Mouse (Mus musculus) testis, postnatal 10 days (tissue): ENCODE results near the gene Bcdin3d.

Source experiments
- DNase-seq: peaks from one replicate; pipeline ENCODE4 v3.0.0; 2021; ENCODE audit warnings: low spot score

The Bcdin3d gene

DNA sequence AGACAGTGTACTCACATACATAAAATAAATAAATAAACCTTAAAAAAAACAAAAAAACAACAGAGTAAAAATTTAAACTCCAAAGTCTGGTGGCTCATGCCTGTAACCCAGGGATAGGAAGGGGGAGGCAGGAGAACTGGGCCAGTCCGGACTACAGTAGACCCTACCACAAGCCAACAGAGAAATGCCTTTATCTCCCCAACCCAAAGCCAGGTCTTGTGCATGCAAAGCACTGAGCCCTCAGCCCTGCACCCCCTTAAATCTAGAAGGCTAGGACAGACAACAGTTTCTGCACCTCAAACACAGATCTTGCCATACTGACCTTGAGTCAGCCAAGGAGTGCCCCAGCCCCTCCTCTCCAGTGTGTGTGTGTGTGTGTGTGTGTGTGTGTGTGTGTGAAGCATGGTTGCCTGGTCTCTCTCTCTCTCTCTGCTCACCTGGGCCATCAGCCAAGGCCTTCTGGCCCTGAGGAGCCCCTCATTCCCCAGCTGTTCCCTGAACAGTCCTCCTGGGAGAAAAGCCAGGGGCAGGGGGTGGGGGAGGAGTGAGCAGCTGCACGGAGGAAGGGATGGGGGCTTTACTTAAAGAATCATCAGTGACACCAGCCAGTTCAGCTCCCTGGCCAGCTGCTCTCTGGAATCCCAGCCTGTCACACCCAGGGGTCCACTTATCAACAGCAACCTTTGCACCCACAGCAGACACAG is 34.3 kb downstream of the Bcdin3d start:
- DNase-seq = peak; percentile 86

DNA sequence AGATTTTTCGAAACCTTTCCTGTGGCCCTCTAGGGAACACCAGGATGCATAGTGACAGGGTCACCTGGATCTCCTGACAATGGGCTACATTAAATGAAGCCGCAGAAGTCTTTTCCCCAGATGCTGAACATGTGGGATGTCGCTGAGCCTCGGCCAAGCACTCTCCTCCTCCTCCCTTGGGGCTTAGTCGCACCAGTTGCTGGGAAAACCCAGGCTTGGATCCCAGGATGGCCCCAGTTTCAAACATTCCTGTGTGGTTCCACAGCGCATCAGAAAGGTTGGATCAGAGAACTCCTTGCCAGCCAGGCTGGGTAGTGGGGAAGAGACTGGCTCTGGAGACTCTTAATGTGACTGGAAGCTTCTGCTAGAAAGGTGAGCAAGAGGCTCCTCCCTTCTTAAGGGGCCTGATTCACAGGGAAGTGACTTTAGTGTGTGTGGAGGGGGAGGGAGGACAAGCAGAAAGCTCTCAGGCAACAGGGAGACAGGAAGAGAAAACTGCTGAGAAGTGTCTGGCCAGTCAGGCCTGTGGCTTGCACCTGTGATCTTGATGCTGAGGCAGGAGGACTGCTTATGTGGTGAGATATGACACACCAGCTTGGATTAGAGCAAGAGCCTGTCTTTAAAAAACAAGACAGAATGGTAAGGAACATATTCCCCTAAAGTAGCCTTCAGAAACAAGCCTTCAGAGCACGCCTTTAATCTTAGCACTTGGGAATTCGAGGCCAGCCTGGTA is 35.4 kb downstream of the Bcdin3d start:
- no peak for DNase-seq

DNA sequence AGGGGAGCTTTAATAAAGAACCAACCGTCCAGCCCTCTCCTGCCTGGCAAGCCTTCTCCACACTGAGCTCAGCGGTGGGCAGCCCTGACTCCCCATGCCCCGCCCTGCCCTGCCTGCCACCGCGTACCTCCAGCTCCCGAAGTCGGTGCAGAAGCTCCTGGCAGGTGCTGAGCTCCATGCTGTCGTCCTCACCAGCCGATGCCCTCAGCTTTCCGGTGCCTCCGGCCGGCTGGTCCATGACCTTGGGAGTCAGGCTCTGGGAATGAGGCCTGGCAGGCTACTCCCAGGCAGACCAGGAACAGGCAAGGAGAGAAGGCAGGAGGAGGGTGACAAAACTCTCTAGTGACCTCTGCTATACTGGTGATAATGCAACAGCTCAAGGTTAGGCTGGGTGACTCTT is 40.6 kb downstream of the Bcdin3d start:
- peak; percentile 61 for DNase-seq

DNA sequence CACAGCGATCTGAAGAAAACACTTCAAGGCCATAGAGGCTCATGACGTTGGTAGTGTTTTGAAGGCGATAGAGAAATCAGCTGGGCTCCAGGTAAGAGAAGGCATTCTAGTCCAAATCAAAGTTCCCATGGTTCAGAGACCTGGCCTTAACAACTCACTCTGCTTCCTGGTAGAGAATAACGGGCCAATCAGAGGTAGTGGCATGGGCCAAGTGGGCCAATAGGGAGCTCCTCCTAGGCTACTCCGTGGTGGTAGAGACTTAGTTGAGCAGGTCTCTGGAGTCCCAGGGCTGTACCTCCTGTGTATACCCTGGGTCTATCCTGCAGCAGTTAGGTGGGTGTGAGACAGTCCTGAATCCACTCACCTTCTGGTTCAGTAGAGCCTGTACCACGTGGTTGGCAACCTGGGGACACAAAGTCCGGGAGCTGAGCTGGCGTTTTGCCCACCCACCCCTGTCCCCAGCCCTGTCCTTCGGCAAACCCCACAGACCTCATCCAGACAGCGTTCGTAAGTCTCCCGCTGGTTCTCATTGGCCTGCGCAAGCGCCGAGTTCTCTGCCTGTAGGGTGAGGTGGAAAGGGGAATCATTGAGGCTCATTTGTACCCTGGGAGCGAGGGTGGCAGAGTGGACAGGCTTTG is 41.3 kb downstream of the Bcdin3d start:
- peak; percentile 58 for DNase-seq

DNA sequence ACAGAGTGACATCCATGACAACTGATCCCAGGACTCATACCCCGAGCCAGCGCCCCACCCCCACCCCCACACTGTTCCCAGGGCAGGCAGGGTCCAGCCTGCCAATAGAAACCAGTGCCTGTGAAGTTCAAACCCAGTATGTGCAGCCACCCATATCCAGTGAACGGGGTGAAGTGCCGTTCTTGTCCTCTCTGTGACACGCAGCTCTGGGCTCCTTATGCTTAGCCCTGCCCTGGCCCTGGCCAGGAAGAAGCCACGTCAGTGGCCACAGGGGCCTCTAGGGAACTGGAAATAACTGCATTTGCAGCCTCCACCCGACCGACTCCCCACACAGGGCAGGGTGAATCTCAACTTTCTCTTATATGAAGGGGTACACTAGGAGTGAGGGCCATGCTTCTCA is 42.6 kb downstream of the Bcdin3d start:
- no peak for DNase-seq

DNA sequence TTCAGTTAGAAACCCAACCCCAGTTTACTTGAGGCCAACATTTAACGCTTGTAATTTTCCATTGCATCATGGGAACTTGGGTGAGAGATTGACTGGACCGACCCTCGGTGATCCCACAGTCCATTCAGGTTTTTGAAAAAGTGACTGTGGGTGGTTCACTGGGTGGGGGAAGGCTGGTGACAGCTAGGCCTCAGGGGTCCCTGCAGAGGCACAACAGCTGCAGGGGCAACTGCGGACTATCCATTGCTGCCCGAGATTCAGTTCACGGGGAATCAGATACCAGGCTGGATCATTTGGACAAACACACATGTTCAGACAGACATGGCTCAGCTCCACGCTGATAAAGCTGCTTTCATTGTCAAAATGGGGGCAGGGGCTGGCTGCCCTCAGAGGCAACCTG is 43.0 kb downstream of the Bcdin3d start:
- DNase-seq = no peak

DNA sequence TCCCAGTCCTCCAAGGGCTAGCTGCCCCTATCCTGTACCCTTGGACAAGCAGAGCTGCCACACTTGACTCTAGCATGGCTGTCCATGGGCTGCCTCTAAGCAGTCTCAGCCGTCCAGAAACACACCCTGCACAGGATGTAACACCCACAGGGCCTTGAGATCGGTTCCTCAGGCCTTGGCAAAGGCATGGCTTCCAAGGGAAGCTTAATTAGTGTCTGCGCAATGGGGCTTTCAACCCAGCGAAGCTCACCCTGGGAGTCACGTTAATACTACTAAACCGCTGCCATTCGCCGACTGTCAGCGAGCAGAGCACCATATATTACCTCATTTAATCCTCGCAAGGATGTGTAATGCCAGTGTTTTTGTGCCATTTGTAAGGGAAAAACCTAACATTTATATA is 43.5 kb downstream of the Bcdin3d start:
- DNase-seq = no peak

DNA sequence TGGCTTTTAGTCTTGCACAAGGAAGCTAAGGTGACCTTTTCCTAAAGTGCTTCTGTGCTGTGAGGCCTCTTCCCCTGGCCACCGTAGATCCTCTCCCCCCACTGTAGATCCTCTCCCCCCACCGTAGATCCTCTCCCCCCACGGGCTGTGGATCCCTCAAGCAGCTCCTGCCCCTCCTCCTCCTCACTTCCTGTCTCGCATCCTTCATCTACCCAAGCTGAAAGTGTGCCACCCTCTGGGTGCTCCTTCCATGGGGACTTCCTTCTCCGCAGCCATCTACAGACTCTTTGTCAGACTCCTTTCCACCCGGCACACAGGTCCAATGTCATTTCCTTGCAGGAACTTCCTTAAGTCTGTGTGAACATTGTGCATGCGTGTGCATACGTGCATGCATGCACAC is 44.1 kb downstream of the Bcdin3d start:
- no peak for DNase-seq

DNA sequence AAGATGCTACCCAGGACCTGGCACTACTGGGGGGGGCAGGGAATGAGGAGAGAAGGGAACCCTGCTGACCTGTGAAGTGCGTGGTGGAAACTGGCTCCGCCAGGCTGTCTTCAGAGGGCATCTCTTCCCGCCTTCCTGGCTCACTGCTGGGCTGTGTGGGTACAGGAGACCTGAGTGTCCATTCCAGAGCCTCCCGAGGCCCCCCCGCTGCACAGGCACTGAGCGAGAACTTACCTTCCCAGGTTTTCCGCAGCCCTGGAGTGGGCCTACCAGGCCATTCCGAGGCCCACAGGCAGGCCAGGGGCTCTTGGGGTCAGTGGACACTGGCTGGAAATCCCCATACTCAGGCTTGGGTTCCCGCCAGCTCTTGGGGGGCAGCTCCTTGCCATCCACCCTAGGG is 50.6 kb downstream of the Bcdin3d start:
- no peak for DNase-seq

DNA sequence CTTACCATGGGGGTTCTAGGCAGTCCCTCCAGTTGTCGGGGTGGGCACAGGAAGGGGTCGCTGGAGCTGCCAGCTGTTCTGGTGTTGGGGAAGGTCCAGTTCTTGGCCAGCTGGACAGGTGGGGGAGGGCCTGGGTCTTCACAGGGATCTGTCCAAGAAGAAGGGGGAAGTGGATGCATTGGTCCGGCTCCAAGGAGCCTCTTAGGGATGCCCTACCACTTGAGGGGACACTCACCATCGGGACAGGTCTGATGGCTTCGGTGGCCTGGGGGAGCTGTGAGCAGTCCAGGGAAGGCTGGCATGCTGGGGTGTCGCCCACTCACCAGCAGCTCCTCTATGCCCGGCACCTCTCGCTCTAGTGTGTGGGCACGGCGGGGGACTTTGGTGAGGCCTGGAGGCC is 51.4 kb downstream of the Bcdin3d start:
- no peak for DNase-seq

DNA sequence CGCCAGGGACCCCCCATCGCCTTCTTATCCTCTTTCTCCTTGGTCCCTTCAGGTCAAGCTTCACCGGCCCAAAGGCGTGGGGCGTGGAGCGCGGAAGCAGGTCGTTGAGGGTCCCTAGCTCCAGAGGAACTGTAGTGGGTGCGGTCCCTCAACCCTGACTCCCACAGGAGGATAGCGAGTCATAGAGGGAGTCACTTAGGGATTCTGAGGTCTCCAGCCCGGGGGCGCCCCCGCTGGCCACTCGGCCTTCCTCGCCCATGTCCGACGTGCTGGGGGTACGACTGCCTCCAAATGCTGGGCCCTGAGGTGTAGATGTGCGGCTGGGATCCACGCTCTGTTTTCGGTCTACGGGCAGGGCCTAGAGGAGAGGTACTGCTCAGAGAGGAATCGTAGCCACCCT is 52.0 kb downstream of the Bcdin3d start:
- DNase-seq = no peak

DNA sequence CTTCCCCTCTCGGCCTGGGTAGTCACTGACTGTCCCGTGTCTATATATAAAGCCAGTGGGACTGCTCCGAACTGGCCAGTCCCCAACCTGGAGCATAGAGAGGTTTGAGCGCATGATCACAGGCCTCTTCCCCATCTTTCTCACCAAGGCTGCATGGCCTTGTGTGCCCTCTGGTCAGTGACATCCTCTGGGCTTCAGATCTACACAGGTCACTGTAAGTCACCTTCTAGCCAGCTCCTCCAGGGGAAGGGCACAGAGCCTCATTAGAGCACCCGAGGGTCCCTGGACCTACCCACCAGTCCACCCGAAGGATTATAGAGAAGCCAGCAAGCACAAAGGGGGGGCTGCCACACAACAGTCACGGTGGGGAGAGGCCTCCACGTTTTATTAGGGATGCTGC is 52.9 kb downstream of the Bcdin3d start:
- DNase-seq = no peak

DNA sequence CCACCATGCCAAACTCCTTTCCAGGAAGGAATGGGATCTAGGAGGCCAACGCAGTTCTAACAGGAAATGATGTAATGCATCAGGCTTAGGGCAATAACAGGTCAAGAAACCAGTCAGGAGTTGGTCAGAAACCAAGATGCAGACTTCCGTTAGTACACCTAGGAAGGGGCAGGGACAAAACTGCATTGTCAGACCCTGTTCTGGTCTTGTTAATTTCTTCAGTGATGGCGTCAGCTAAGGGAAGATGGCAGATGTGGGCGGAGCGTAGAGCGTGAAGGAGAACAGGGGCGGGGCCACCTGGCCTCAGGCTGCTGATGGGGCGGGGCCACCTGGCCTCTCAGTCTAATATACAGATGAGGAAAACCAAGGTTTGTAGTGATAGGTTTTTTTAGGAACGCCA is 53.4 kb downstream of the Bcdin3d start:
- peak; percentile 80 for DNase-seq

DNA sequence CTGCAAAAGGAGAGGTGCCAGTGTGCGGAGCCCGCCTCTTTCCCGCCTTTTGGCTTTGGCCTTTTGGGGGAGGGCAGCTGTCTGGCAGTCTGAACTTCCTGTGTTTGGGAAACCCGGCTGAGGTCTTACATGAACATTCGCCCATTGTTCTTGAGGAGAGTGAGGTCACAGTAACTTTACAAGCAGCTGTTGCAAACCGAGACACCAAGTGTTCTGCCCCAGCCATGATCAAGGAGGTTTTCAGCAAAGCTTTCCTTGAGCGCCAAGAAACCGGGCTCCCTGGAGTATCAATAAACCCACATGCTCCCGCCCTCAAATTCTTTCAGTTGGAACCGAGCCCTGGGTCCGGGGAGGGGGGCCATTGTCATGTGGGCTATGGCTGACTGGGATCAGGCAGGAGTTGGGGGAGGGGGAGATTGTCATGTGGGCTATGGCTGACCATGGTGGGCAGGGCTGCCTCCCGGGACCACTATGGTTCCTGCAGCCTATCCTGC is 54.0 kb downstream of the Bcdin3d start:
- peak; percentile 88 for DNase-seq

DNA sequence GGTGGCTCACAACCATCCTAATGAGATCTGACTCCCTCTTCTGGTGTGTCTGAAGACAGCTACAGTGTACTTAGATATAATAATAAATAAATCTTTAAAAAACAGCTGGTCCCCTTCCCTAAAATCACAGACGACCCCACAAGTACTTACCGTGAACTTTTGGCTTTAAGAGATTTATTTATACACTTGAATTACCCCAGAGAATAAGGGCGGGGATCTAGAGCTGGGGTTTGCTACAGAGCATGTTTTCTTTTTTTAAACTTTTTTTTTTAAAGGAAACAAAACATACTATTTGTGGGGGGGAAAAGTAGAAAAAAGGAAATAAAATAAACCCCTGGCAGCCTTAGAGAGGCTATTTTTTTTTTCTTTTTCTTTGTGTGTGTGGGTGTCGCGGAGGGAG is 54.4 kb downstream of the Bcdin3d start:
- no peak for DNase-seq
